Mouse (Mus musculus) megakaryocyte, embryonic 14.5 days (primary cell): ENCODE data around the gene Ttc7b.

Source experiments
- FLI1 ChIP-seq: IDR thresholded peaks from 2 replicates; pipeline ENCODE4 v1.6.1; 2012; ENCODE audit warnings: low read length, inconsistent platforms, mixed read lengths
- GATA1 ChIP-seq: IDR thresholded peaks from 3 replicates; pipeline ENCODE4 v1.6.1; 2012; ENCODE audit warnings: mixed read lengths, low read length, inconsistent platforms, borderline replicate concordance

- TF ChIP-seq GATA1: no peak
- TF ChIP-seq FLI1: no peak
Observed at GRCm38 (mm10) chr12:100268011-100268410, 252.6 kb downstream of the Ttc7b start.
